ENCODE assay signal across 32 mouse cellular contexts in genomic region chr12:24683461-24683860, GRCm38 (mm10). TPM values are rescaled to one million over a fixed set of nuclear protein-coding genes. Genes with fewer than 3 reads are reported as not detected.
DNase-seq lines count a peak whose midpoint lies in the region; ATAC-seq and TF ChIP-seq lines count a peak whose summit lies in the region.
"Had no signal": no experiment of that assay in that cellular context is flagged by ENCODE, and none has a peak within 500 bp of the region (broad histone marks: within the 10 kb centered on the region; RNA-seq: fewer than 3 reads in every experiment).

No protein-coding gene starts in this region.

- H3K79me2 ChIP-seq in liver, adult 2 months (ENCODE audit: control insufficient read depth, insufficient read depth, low read length): peaks cover 4% of the 10 kb centered on the region; the same call in 1 of the 2 replicates

- peaks cover 32% of the 10 kb centered on the region for H3K4me1 ChIP-seq in heart, embryonic 13.5 days
- H3K4me1 ChIP-seq in heart, embryonic 12.5 days (replicated peaks): peaks cover 25% of the 10 kb centered on the region
- peaks cover 28% of the 10 kb centered on the region for H3K4me1 ChIP-seq in liver, adult 2 months (ENCODE audit: control insufficient read depth, insufficient read depth, low read length)
- peaks cover 42% of the 10 kb centered on the region for H3K4me1 ChIP-seq in kidney, embryonic 16.5 days (ENCODE audit: insufficient read depth, low read length)
- H3K4me1 ChIP-seq in midbrain, embryonic 14.5 days (ENCODE audit: control insufficient read depth, insufficient read depth, low read length): peaks cover 12% of the 10 kb centered on the region; the same call in 1 of the 2 replicates

- H3K9me3 ChIP-seq in heart, embryonic 13.5 days: no peaks in the 10 kb centered on the region
- no peaks in the 10 kb centered on the region for H3K9me3 ChIP-seq in heart, embryonic 12.5 days (replicated peaks)
- H3K9me3 ChIP-seq in kidney, embryonic 16.5 days (ENCODE audit: low read length): no peaks in the 10 kb centered on the region
- H3K9me3 ChIP-seq in midbrain, embryonic 14.5 days (ENCODE audit: control insufficient read depth, low read length): no peaks in the 10 kb centered on the region
- H3K9me3 ChIP-seq: forebrain, embryonic 13.5 days; liver, embryonic 12.5 days; midbrain, embryonic 13.5 days; stomach, embryonic 15.5 days had no signal

- no peak for TF ChIP-seq POLR2A in liver, adult 2 months (IDR thresholded peaks at IDR 0.05; ENCODE audit: extremely low read depth, insufficient read depth, low read length)

- no peak for DNase-seq in liver, adult 2 months (ENCODE audit: extremely low read depth, low read depth, low spot score)
- DNase-seq in liver: no peak
- DNase-seq in yolk sac, embryonic 10.5 days (ENCODE audit: low spot score): peak; percentile 29
- no peak for DNase-seq in retina, embryonic 14.5 days (ENCODE audit: low spot score)
- no peak for DNase-seq in midbrain, embryonic 14.5 days
- DNase-seq: adrenal gland, postnatal 25 days; cerebellum, adult 18-20 months; cerebellum, postnatal 10 days; gastrocnemius, postnatal 25 days; heart, adult 18-20 months; heart, postnatal 10 days; layer of hippocampus, postnatal 36 days; left cerebral cortex, postnatal 4 days; liver, postnatal 0 days; retina, postnatal 1 day; right cerebral cortex, postnatal 14 days had no signal

- peaks cover 77% of the 10 kb centered on the region for H3K27me3 ChIP-seq in heart, embryonic 13.5 days (replicated peaks)
- peaks cover 58% of the 10 kb centered on the region for H3K27me3 ChIP-seq in heart, embryonic 12.5 days (replicated peaks)
- no peaks in the 10 kb centered on the region for H3K27me3 ChIP-seq in liver, adult 2 months (ENCODE audit: control insufficient read depth, insufficient read depth, low read length)
- H3K27me3 ChIP-seq in kidney, embryonic 16.5 days (ENCODE audit: insufficient read depth, low read length): peaks cover 11% of the 10 kb centered on the region; the same call in 1 of the 2 replicates
- peaks cover 23% of the 10 kb centered on the region for H3K27me3 ChIP-seq in midbrain, embryonic 14.5 days (ENCODE audit: control insufficient read depth, insufficient read depth, low read length)
- H3K27me3 ChIP-seq: Patski had no signal

- no peak overlapping the region for H3K4me3 ChIP-seq in heart, embryonic 13.5 days
- H3K4me3 ChIP-seq in heart, embryonic 12.5 days: no peak overlapping the region
- no peak overlapping the region for H3K4me3 ChIP-seq in liver, adult 2 months (ENCODE audit: insufficient read depth, low read depth, low read length)
- H3K4me3 ChIP-seq in kidney, embryonic 16.5 days (ENCODE audit: low read length): no peak overlapping the region
- H3K4me3 ChIP-seq in midbrain, embryonic 14.5 days (replicated peaks; ENCODE audit: low read depth, low read length): no peak overlapping the region
- H3K4me3 ChIP-seq: forebrain, embryonic 13.5 days; liver, embryonic 12.5 days; midbrain, embryonic 13.5 days; stomach, embryonic 15.5 days had no signal

- H3K36me3 ChIP-seq in heart, embryonic 13.5 days: no peaks in the 10 kb centered on the region
- no peaks in the 10 kb centered on the region for H3K36me3 ChIP-seq in heart, embryonic 12.5 days
- no peaks in the 10 kb centered on the region for H3K36me3 ChIP-seq in liver, adult 2 months (ENCODE audit: control insufficient read depth, insufficient read depth, low read length)
- H3K36me3 ChIP-seq in kidney, embryonic 16.5 days (ENCODE audit: insufficient read depth, low read length): no peaks in the 10 kb centered on the region
- H3K36me3 ChIP-seq in midbrain, embryonic 14.5 days (ENCODE audit: control insufficient read depth, insufficient read depth, low read length): no peaks in the 10 kb centered on the region
- H3K36me3 ChIP-seq: liver, embryonic 12.5 days; midbrain, embryonic 13.5 days; stomach, embryonic 15.5 days had no signal

- no peak overlapping the region for H3K9ac ChIP-seq in heart, embryonic 13.5 days
- no peak overlapping the region for H3K9ac ChIP-seq in heart, embryonic 12.5 days
- H3K9ac ChIP-seq in liver, adult 2 months (ENCODE audit: low read depth, low read length): no peak overlapping the region
- H3K9ac ChIP-seq in kidney, embryonic 16.5 days (replicated peaks; ENCODE audit: low read length): no peak overlapping the region
- H3K9ac ChIP-seq in midbrain, embryonic 14.5 days (replicated peaks; ENCODE audit: low read length): no peak overlapping the region
- H3K9ac ChIP-seq: forebrain, embryonic 13.5 days; liver, embryonic 12.5 days; liver, postnatal 0 days; midbrain, embryonic 13.5 days; stomach, embryonic 15.5 days had no signal

- H3K27ac ChIP-seq in heart, embryonic 13.5 days (replicated peaks): peak overlapping the region; percentile 40; the same call in 1 of the 2 replicates
- H3K27ac ChIP-seq in heart, embryonic 12.5 days (ENCODE audit: poor library complexity, severe bottlenecking): no peak overlapping the region
- H3K27ac ChIP-seq in liver, adult 2 months (replicated peaks; ENCODE audit: insufficient read depth, low read depth, low read length): peak overlapping the region; percentile 77
- H3K27ac ChIP-seq in kidney, embryonic 16.5 days (ENCODE audit: low read length): peak overlapping the region; percentile 86
- no peak overlapping the region for H3K27ac ChIP-seq in midbrain, embryonic 14.5 days (replicated peaks; ENCODE audit: low read depth, low read length)
- H3K27ac ChIP-seq: forebrain, embryonic 13.5 days; liver, embryonic 12.5 days; macrophage; midbrain, embryonic 13.5 days had no signal

- H3K4me2 ChIP-seq in heart, embryonic 13.5 days: no peak overlapping the region
- no peak overlapping the region for H3K4me2 ChIP-seq in heart, embryonic 12.5 days
- 0 out of 2 replicates have a peak overlapping the region, but pooled peaks have one; percentile 23 for H3K4me2 ChIP-seq in kidney, embryonic 16.5 days (replicated peaks; ENCODE audit: low read depth, low read length)
- no peak overlapping the region for H3K4me2 ChIP-seq in midbrain, embryonic 14.5 days (ENCODE audit: low read length)
- H3K4me2 ChIP-seq: forebrain, embryonic 13.5 days; heart, embryonic 11.5 days; liver, embryonic 12.5 days; midbrain, embryonic 13.5 days; stomach, embryonic 15.5 days had no signal

- no peak for TF ChIP-seq CTCF in liver, adult 2 months (IDR thresholded peaks at IDR 0.05; ENCODE audit: low read depth, low read length)

- WGBS in heart, embryonic 13.5 days: 70% methylated on average over 7 of the region's 7 CpGs
- 68% methylated on average over 7 of the region's 7 CpGs for WGBS in heart, embryonic 12.5 days
- WGBS in liver, adult 2 months: 65% methylated on average over 7 of the region's 7 CpGs
- WGBS in kidney, embryonic 16.5 days: 71% methylated on average over 7 of the region's 7 CpGs
- whole genome bisulfite sequencing in midbrain, embryonic 14.5 days: 68% methylated on average over 7 of the region's 7 CpGs

- ATAC-seq in heart, embryonic 13.5 days (ENCODE audit: extremely low read depth, insufficient number of reproducible peaks, low FRiP score, low TSS enrichment): no peak
- ATAC-seq in heart, embryonic 12.5 days (ENCODE audit: insufficient number of reproducible peaks, low FRiP score): no peak
- ATAC-seq in kidney, embryonic 16.5 days (ENCODE audit: low FRiP score, low TSS enrichment): no peak
- no peak for ATAC-seq in midbrain, embryonic 14.5 days (ENCODE audit: low FRiP score, low TSS enrichment)
- ATAC-seq: forebrain, embryonic 13.5 days; hindbrain, embryonic 16.5 days; liver, embryonic 12.5 days; liver, postnatal 0 days; lung, postnatal 0 days; midbrain, embryonic 13.5 days; Patski had no signal

RNA-seq across cellular contexts. Expression of gene Cys1, which starts 1.8 kb away (rescaled TPM):
- 0.56 and 1.2 TPM in 2 replicates for polyA plus RNA-seq in heart, embryonic 13.5 days (2015; fragmentation: Nextera tagmentation; extraction: Ambion mirVana)
- 0.76 and 1.0 TPM in 2 replicates for polyA plus RNA-seq in heart, embryonic 12.5 days (2016; fragmentation: Nextera tagmentation; extraction: Ambion mirVana)
- total RNA-seq in liver, adult 2 months (2014; rRNA removed): 2.8 and 3.1 TPM in 2 replicates
- polyA plus RNA-seq in liver, adult 2 months (2012; rRNA removed): 4.3 and 5.3 TPM in 2 replicates
- polyA plus RNA-seq in kidney, embryonic 16.5 days (2015; fragmentation: Nextera tagmentation; extraction: Ambion mirVana): 11.1 and 13.2 TPM in 2 replicates
- polyA plus RNA-seq in midbrain, embryonic 14.5 days (2014; fragmentation: Nextera tagmentation; extraction: Ambion mirVana): 1.4 and 1.8 TPM in 2 replicates
- total RNA-seq: hematopoietic stem cell, adult 5-6 weeks; megakaryocyte-erythroid progenitor cell, adult 5-6 weeks; MEL; monocyte, adult 5-6 weeks had no signal
- polyA plus RNA-seq: macrophage had no signal

RNA-seq across cellular contexts. Expression of gene Rrm2, which starts 24.6 kb away (rescaled TPM):
- 248 and 263 TPM in 2 replicates for polyA plus RNA-seq in heart, embryonic 13.5 days (2015; fragmentation: Nextera tagmentation; extraction: Ambion mirVana)
- 280 and 281 TPM in 2 replicates for polyA plus RNA-seq in heart, embryonic 12.5 days (2016; fragmentation: Nextera tagmentation; extraction: Ambion mirVana)
- total RNA-seq in liver, adult 2 months (2014; rRNA removed): 2.8 and 3.8 TPM in 2 replicates
- polyA plus RNA-seq in liver, adult 2 months (2012; rRNA removed): 0.80 TPM in 2 replicates
- 215 and 225 TPM in 2 replicates for polyA plus RNA-seq in kidney, embryonic 16.5 days (2015; fragmentation: Nextera tagmentation; extraction: Ambion mirVana)
- polyA plus RNA-seq in midbrain, embryonic 14.5 days (2014; fragmentation: Nextera tagmentation; extraction: Ambion mirVana): 38.8 and 62.6 TPM in 2 replicates

RNA-seq across cellular contexts. Expression of gene Klf11, which starts 32.4 kb away (rescaled TPM):
- polyA plus RNA-seq in heart, embryonic 13.5 days (2015; fragmentation: Nextera tagmentation; extraction: Ambion mirVana): 16.8 and 17.5 TPM in 2 replicates
- polyA plus RNA-seq in heart, embryonic 12.5 days (2016; fragmentation: Nextera tagmentation; extraction: Ambion mirVana): 20.6 and 21.6 TPM in 2 replicates
- total RNA-seq in liver, adult 2 months (2014; rRNA removed): 5.9 and 9.9 TPM in 2 replicates
- 2.8 and 3.5 TPM in 2 replicates for polyA plus RNA-seq in liver, adult 2 months (2012; rRNA removed)
- 15.6 and 17.0 TPM in 2 replicates for polyA plus RNA-seq in kidney, embryonic 16.5 days (2015; fragmentation: Nextera tagmentation; extraction: Ambion mirVana)
- polyA plus RNA-seq in midbrain, embryonic 14.5 days (2014; fragmentation: Nextera tagmentation; extraction: Ambion mirVana): 15.9 and 21.9 TPM in 2 replicates

Comparison
In these comparisons a context has a peak if more than half of its experiments do, and no peak if none do; other contexts are left out.
1. H3K27ac ChIP-seq: peak in heart, embryonic 13.5 days (single experiment), liver, adult 2 months (single experiment) and kidney, embryonic 16.5 days (single experiment); none in heart, embryonic 12.5 days (single experiment) and midbrain, embryonic 14.5 days (single experiment).
2. RNA of gene Rrm2, which starts 24.6 kb away (polyA plus RNA-seq): 280 to 281 TPM in heart, embryonic 12.5 days, 248 to 263 TPM in heart, embryonic 13.5 days, 215 to 225 TPM in kidney, embryonic 16.5 days and 38.8 to 62.6 TPM in midbrain, embryonic 14.5 days; 0.80 TPM in liver, adult 2 months; every median in the first group is over 10 times any median in the second.